Mouse (Mus musculus) kidney, embryonic 16.5 days (tissue): ENCODE data around the gene Hmcn1. TPM values are rescaled to one million over a fixed set of nuclear protein-coding genes. Genes with fewer than 3 reads are reported as not detected.

Experiments used
- ATAC-seq: fragments of 200-750 bp; cut with Nextera tagmentation; 2 replicates; pipeline ENCODE4 v1.8.0; 2017; ENCODE audit warnings: moderate TSS enrichment; ENCODE audit not compliant: low FRiP score, low TSS enrichment
- H3K27ac ChIP-seq: fragments of 300-500 bp; sonication (generic); 2 replicates; pipeline ENCODE4 v1.5.1; 2014; ENCODE audit warnings: low read length
- H3K27me3 ChIP-seq: fragments of 300-500 bp; sonication (generic); 2 replicates; pipeline ENCODE4 v1.6.1; 2014; ENCODE audit warnings: low read length, control low read depth, mixed read lengths; ENCODE audit not compliant: insufficient read depth
- H3K36me3 ChIP-seq: fragments of 300-500 bp; sonication (generic); 2 replicates; pipeline ENCODE4 v1.6.1; 2014; ENCODE audit warnings: low read length, control low read depth, mixed read lengths; ENCODE audit not compliant: insufficient read depth
- H3K4me1 ChIP-seq: fragments of 300-500 bp; sonication (generic); 2 replicates; pipeline ENCODE4 v1.6.1; 2014; ENCODE audit warnings: low read length, control low read depth, mixed read lengths; ENCODE audit not compliant: insufficient read depth
- H3K4me2 ChIP-seq: fragments of 300-500 bp; sonication (generic); replicated peaks from 2 replicates; pipeline ENCODE4 v1.6.1; 2014; ENCODE audit warnings: low read depth, low read length
- H3K4me3 ChIP-seq: fragments of 300-500 bp; sonication (generic); 2 replicates; pipeline ENCODE4 v1.5.1; 2014; ENCODE audit warnings: mild to moderate bottlenecking, low read length
- H3K9ac ChIP-seq: fragments of 300-500 bp; sonication (generic); replicated peaks from 2 replicates; pipeline ENCODE4 v1.6.1; 2014; ENCODE audit warnings: low read length
- H3K9me3 ChIP-seq: fragments of 300-500 bp; sonication (generic); 2 replicates; pipeline ENCODE4 v1.6.1; 2016; ENCODE audit warnings: low read length, control low read depth
- WGBS: fragments of 180-500 bp; shearing (Covaris S2); extraction: QIAGEN DNeasy Blood & Tissue Kit; methylation state at CpG from one replicate; pipeline ENCODE4 v1.1.7; 2014; 5-methylcytosine and 5-hydroxymethylcytosine counted together
- polyA plus RNA-seq: library from polyadenylated mRNA; unstranded; fragments of >200 nt; fragmentation: Nextera tagmentation; extraction: Ambion mirVana; gene quantifications from 2 replicates; pipeline ENCODE4 v1.2.1, GENCODE M21; 2015

Gene Hmcn1
- polyA plus RNA-seq, 1 experiment from 2014 or later, result 21.9 TPM

DNA sequence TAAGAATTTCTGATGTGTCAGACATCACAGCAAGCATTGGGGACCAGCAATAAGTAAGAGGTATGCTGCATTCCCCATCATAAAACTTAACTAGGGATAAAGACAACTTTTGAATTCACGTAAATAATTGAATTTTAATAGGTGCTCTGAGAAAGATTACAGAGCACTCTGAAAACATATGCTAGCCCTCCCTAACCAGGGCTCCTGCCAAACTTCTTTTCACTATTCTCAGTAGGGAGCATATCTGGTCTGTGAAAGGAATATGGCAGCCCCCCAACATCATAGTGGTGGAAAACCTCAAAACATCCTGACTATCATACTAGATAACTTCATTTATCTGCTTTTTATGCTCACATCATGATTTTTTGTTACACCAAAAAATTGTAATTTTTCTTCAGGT, 347.9 kb downstream of the Hmcn1 start:
- Histone ChIP-seq H3K9ac (no peak overlapping the region), H3K27ac (no peak overlapping the region), H3K27me3 (no peaks in the 10 kb centered on the region), H3K36me3 (peaks cover 19% of the 10 kb centered on the region; the same call in 1 of the 2 replicates), H3K4me1 (no peaks in the 10 kb centered on the region), H3K4me3 (no peak overlapping the region), H3K4me2 (no peak overlapping the region), H3K9me3 (0 out of 2 replicates have a peak, but pooled peaks cover 3% of the 10 kb centered on the region)
- 85% methylated on average over 1 of the region's 1 CpGs for WGBS
- ATAC-seq, result no peak

DNA sequence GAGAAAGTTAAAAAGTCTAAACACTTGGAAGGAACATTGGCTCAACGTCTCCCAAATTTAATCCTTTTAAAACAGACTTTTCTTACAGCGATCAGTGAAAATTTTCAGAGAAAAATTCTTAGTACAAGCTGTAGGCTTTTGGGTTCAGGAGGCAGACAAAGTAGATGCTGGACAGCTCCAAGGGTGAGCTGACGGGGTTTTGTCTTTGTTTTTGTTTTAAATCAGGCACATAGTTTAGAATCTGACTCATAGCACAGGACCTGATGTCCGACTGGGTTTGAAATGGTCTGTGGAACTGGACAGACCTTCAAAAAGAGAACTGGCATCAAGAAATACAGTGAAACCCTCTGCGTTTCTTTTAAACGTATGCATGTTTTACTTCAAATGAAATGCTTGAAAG, 353.7 kb downstream of the Hmcn1 start:
- WGBS, result 58% methylated on average over 6 of the region's 6 CpGs
- peaks cover 3% of the 10 kb centered on the region; the same call in 1 of the 2 replicates for H3K36me3 ChIP-seq
- no peak overlapping the region for H3K4me3 ChIP-seq
- no peak overlapping the region for H3K27ac ChIP-seq
- no peak overlapping the region for H3K4me2 ChIP-seq
- ATAC-seq, result no peak
- H3K9me3 ChIP-seq, result no peaks in the 10 kb centered on the region
- H3K4me1 ChIP-seq, result no peaks in the 10 kb centered on the region
- no peak overlapping the region for H3K9ac ChIP-seq
- H3K27me3 ChIP-seq, result no peaks in the 10 kb centered on the region

DNA sequence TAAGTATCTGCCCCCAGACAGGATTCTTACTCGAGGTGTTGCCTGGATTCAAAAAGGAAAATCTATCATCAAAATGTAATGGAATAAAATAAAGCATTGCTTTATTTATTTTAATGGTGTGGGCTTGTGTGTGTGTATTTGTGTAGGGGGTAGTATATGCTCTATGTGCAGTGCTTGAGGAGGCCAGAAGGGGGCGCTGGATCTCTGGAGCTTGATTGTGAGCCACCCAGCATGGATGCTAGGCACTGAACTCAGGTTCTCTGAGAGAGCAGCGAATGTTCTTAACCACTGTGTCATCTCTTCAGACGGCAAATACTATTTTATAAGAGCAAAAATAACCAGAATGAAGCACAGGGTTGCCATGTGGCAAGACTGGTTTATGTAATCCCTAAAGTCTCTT, 360.7 kb downstream of the Hmcn1 start:
- Histone ChIP-seq H3K27ac (no peak overlapping the region), H3K9me3 (no peaks in the 10 kb centered on the region), H3K4me1 (no peaks in the 10 kb centered on the region), H3K4me2 (no peak overlapping the region), H3K9ac (no peak overlapping the region), H3K27me3 (no peaks in the 10 kb centered on the region), H3K36me3 (peaks cover 14% of the 10 kb centered on the region), H3K4me3 (no peak overlapping the region)
- no peak for ATAC-seq
- 77% methylated on average over 4 of the region's 4 CpGs for WGBS

DNA sequence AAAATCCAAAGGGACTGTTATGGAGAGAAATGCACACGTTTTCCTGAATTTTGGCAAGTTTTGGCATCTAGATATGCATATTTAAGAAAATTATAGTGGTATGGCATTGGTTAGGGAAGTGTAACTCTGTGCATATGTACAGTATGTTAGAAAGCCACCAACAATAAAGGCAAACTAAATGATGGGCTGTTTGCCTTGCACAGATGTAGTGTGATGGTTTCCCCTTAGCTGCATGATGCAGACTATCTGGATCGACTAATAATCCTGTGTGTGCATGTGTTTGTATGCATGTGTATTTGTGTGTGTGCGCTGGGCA, 361.4 kb downstream of the Hmcn1 start:
- Histone ChIP-seq H3K9me3 (no peaks in the 10 kb centered on the region), H3K4me1 (no peaks in the 10 kb centered on the region), H3K27ac (no peak overlapping the region), H3K27me3 (no peaks in the 10 kb centered on the region), H3K4me2 (no peak overlapping the region), H3K36me3 (peaks cover 14% of the 10 kb centered on the region), H3K4me3 (no peak overlapping the region), H3K9ac (no peak overlapping the region)
- ATAC-seq, result no peak
- 94% methylated on average over 3 of the region's 3 CpGs for WGBS

DNA sequence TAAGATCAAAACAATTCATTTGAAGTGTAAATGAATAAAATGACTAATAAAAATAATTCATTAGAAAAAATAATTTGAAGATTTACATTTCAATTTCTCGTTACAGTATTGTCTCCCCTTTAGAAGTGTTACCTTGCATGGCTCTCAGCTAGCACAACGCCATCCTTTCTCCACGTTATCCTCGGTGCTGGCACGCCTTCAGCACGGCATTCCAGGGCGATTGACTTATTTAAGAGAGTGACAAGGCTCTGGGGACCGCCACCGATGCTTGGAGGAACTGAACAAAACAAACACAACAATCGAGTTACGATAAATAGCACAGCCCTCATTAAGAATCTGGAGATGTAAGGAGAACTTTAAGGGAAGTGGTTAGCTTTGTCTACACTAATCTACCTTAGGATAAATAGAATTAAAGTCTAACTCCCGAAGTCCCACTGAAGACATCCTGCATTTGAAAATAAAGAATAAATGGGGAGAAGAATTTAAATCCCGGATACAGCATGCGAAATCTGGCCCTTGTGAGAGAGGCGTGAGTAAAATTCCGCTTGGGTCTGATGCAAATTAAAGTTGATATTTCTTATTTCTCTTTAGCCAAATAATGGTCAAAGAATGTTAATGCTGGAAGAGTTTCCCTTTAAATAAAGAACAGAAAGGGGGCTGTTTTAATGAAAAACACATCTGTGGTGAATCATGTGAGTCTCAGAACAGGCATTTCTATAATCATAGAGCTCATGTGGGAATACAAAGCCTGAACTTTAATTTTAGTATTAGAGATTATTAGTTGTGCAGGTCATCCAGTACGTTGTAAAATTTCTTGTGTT, 362.0 kb downstream of the Hmcn1 start:
- no peak for ATAC-seq

DNA sequence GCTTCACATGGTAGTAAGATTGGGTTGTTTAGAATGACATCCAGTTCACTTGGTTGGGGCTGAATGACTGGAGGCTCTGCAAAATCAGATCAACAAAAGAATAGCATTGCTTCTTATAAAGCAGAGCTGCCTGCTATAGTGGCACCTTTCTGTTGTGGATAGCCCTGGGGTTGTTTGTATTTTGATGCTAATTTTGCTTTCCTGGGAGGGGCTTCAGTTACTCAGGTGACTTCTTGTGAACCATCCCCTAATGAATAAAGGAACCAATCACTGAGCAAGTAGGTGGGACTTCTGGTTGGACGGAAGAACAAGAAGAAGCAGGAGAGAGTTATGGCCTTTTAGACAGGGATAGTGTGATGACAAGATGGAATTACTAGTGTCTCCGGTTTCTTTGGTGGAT, 370.0 kb downstream of the Hmcn1 start:
- 91% methylated on average over 2 of the region's 2 CpGs for WGBS
- no peaks in the 10 kb centered on the region for H3K4me1 ChIP-seq

More for the DNA sequence above, 362.0 kb downstream of the Hmcn1 start:
- Histone ChIP-seq H3K9me3 (no peaks in the 10 kb centered on the region), H3K4me3 (no peak overlapping the region), H3K4me2 (no peak overlapping the region), H3K27me3 (no peaks in the 10 kb centered on the region), H3K4me1 (no peaks in the 10 kb centered on the region), H3K36me3 (peaks cover 14% of the 10 kb centered on the region), H3K9ac (no peak overlapping the region), H3K27ac (no peak overlapping the region)
- WGBS, result 86% methylated on average over 17 of the region's 17 CpGs

DNA sequence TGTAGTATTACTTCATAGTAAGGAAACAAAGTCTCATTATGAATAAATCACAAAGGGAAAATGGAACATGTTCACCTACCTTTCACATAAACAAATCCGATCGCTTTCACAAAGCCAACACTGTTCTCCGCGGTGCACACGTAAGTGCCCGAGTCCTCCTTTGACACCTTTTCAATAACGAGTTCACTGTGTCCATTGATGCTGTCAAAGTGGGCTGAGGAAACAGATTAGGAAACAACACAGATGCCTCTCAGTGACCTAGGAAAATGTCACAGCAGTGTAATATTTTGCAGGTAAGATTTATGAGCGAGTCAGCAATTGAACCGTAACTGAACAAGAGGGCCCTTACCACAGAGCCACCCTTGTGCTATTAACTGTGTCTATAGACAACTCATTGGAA, 382.7 kb downstream of the Hmcn1 start:
- no peak for ATAC-seq
- H3K9me3 ChIP-seq, result no peaks in the 10 kb centered on the region
- H3K36me3 ChIP-seq, result 0 out of 2 replicates have a peak, but pooled peaks cover 3% of the 10 kb centered on the region
- WGBS, result 79% methylated on average over 9 of the region's 9 CpGs
- H3K27ac ChIP-seq, result no peak overlapping the region
- H3K4me2 ChIP-seq, result no peak overlapping the region
- H3K4me3 ChIP-seq, result no peak overlapping the region
- H3K27me3 ChIP-seq, result no peaks in the 10 kb centered on the region
- no peak overlapping the region for H3K9ac ChIP-seq
- no peaks in the 10 kb centered on the region for H3K4me1 ChIP-seq

More for the DNA sequence above, 370.0 kb downstream of the Hmcn1 start:
- no peak for ATAC-seq
- H3K4me3 ChIP-seq, result no peak overlapping the region
- no peaks in the 10 kb centered on the region for H3K9me3 ChIP-seq
- H3K9ac ChIP-seq, result no peak overlapping the region
- H3K36me3 ChIP-seq, result peaks cover 16% of the 10 kb centered on the region
- H3K27me3 ChIP-seq, result no peaks in the 10 kb centered on the region
- no peak overlapping the region for H3K27ac ChIP-seq
- H3K4me2 ChIP-seq, result no peak overlapping the region

DNA sequence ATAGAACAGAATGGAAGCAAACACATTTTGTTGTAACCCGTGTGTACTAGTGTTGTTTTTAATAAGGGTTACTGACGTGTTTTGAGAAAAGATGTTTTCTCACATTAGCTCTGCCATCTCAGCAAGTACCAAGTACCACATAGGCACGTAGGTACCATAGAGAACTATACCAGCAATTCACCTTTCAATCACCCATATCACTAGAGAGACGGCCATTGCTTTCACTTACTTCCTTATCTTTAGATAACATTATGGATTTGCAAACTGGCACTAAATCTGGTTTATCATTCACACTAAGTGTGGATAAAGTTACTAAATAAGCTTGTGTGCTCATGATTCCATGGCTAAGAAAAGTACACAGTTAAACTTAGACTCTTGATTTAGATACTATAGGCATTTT, 387.1 kb downstream of the Hmcn1 start:
- Histone ChIP-seq H3K9ac (no peak overlapping the region), H3K27ac (no peak overlapping the region), H3K36me3 (peaks cover 17% of the 10 kb centered on the region; the same call in 1 of the 2 replicates), H3K4me1 (no peaks in the 10 kb centered on the region), H3K4me3 (no peak overlapping the region), H3K4me2 (no peak overlapping the region), H3K27me3 (no peaks in the 10 kb centered on the region), H3K9me3 (no peaks in the 10 kb centered on the region)
- 78% methylated on average over 4 of the region's 4 CpGs for WGBS
- ATAC-seq, result no peak

DNA sequence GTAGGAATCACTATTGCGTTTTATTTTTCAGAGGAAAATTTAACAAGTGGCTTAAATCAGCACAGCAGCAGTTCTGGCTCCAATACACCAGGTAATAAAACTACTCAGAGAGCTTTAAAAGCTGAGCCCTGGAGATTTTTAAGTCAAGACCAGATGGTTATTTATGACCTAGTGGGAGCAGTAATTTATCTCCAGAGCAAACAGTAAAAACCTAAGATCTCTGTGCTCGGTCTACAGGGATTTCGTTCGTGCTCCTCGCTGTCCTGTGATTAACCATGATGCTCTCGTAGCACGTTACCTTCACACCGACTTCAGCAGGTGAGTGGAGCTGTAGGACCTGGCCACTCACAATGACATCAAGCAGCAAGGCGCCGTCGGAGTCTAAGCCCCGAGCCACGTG, 399.6 kb downstream of the Hmcn1 start:
- Histone ChIP-seq H3K9me3 (no peaks in the 10 kb centered on the region), H3K9ac (no peak overlapping the region), H3K27me3 (no peaks in the 10 kb centered on the region), H3K4me3 (no peak overlapping the region), H3K36me3 (peaks cover 4% of the 10 kb centered on the region; the same call in 1 of the 2 replicates), H3K4me2 (no peak overlapping the region), H3K4me1 (no peaks in the 10 kb centered on the region), H3K27ac (no peak overlapping the region)
- ATAC-seq, result 0 out of 2 replicates have a peak, but pooled peaks have one; percentile 42
- WGBS, result 39% methylated on average over 13 of the region's 13 CpGs

DNA sequence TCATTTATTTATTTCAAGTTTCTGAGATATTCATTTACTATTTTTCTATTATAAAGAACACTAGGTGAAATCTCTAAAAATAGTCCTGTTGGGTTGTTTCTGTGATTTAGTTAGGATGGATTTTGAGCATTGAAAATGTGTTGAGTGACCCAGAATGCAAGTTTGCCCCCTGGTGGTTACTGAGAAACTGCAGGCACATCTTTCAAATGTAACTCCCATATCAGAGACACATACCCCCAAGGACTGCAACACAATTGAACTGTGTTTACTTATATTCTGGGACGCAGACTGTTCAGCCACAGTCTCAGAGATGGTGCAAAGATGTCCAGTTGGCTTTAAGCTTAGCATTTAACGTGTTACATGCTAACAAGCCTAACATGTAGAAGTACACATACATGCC, 402.0 kb downstream of the Hmcn1 start:
- Histone ChIP-seq H3K9me3 (no peaks in the 10 kb centered on the region), H3K4me3 (no peak overlapping the region), H3K4me2 (no peak overlapping the region), H3K27me3 (no peaks in the 10 kb centered on the region), H3K4me1 (no peaks in the 10 kb centered on the region), H3K36me3 (0 out of 2 replicates have a peak, but pooled peaks cover 4% of the 10 kb centered on the region), H3K9ac (no peak overlapping the region), H3K27ac (no peak overlapping the region)
- 38% methylated on average over 2 of the region's 2 CpGs for WGBS
- no peak for ATAC-seq
